In the genomic region with DNA sequence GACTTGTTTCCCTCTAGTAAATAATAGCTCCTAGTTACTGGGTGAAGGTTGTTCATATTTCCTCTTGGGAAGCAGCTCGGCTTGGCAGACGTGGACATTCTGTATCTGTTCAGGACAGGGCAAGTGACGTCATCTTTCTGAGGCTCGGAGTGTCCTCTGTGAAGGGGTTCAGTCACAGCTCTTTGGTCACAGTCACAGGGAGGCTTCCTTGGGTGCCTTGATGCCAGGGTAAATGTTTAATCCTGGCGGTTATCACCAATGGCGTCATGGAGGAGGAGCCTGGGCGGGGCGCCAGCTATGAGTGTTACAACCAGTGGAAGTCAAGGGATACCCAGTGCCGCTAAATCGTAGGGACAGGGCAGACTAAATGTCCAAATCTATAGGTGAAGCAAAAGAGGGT, we compare ENCODE assay signal across 11 mouse cellular contexts. TPM values are rescaled to one million over a fixed set of nuclear protein-coding genes. Genes with fewer than 3 reads are reported as not detected.
DNase-seq lines count a peak whose midpoint lies in the region; ATAC-seq and TF ChIP-seq lines count a peak whose summit lies in the region.
"Had no signal": no experiment of that assay in that cellular context is flagged by ENCODE, and none has a peak within 500 bp of the region (broad histone marks: within the 10 kb centered on the region; RNA-seq: fewer than 3 reads in every experiment).

No protein-coding gene starts in this region.

- no peak for ATAC-seq in hindbrain, embryonic 13.5 days (ENCODE audit: low FRiP score)
- ATAC-seq in forebrain, embryonic 15.5 days (replicated peaks), result no peak
- ATAC-seq: midbrain, embryonic 16.5 days had no signal

- H3K27ac ChIP-seq in gastrocnemius, adult 2 months, result no peak overlapping the region
- no peak overlapping the region for H3K27ac ChIP-seq in hindbrain, embryonic 13.5 days
- H3K27ac ChIP-seq in forebrain, embryonic 15.5 days (replicated peaks), result no peak overlapping the region
- H3K27ac ChIP-seq: heart, embryonic 13.5 days; limb, embryonic 12.5 days had no signal

- peaks cover 4% of the 10 kb centered on the region; the same call in 1 of the 2 replicates for H3K4me1 ChIP-seq in hindbrain, embryonic 13.5 days (replicated peaks)
- peaks cover 8% of the 10 kb centered on the region for H3K4me1 ChIP-seq in forebrain, embryonic 15.5 days

- WGBS in hindbrain, embryonic 13.5 days, result 91% methylated on average over 10 of the region's 10 CpGs
- WGBS in forebrain, embryonic 15.5 days, result 89% methylated on average over 10 of the region's 10 CpGs

- no peak overlapping the region for H3K4me3 ChIP-seq in gastrocnemius, adult 2 months
- no peak overlapping the region for H3K4me3 ChIP-seq in hindbrain, embryonic 13.5 days
- no peak overlapping the region for H3K4me3 ChIP-seq in forebrain, embryonic 15.5 days
- H3K4me3 ChIP-seq: heart, embryonic 13.5 days; limb, embryonic 12.5 days had no signal

- DNase-seq in gastrocnemius, adult 2 months, result peak; percentile 34
- no peak for DNase-seq in gastrocnemius, postnatal 10 days
- peak; percentile 24 for DNase-seq in adrenal gland, postnatal 25 days
- peak; percentile 28 to 37 for DNase-seq in kidney, postnatal 4 days
- DNase-seq in lung, postnatal 25 days (ENCODE audit: low spot score), result peak; percentile 21
- DNase-seq in left cerebral cortex, postnatal 10 days (ENCODE audit: extremely low spot score in 1 of 2, low spot score in 2 of 2), result no peak

- H3K27me3 ChIP-seq in hindbrain, embryonic 13.5 days, result no peaks in the 10 kb centered on the region
- no peaks in the 10 kb centered on the region for H3K27me3 ChIP-seq in forebrain, embryonic 15.5 days
- H3K27me3 ChIP-seq: heart, embryonic 13.5 days; limb, embryonic 12.5 days had no signal

- TF ChIP-seq CTCF in gastrocnemius, adult 2 months (IDR thresholded peaks at IDR 0.05), result no peak

- intact Hi-C loops in gastrocnemius, adult 2 months (cut with DNase I), result no loop called here
- intact Hi-C loops in left cerebral cortex, postnatal 10 days (cut with DNase I), result no loop called here

- H3K36me3 ChIP-seq in hindbrain, embryonic 13.5 days, result no peaks in the 10 kb centered on the region
- no peaks in the 10 kb centered on the region for H3K36me3 ChIP-seq in forebrain, embryonic 15.5 days
- H3K36me3 ChIP-seq: heart, embryonic 13.5 days; limb, embryonic 12.5 days had no signal

- H3K4me2 ChIP-seq in hindbrain, embryonic 13.5 days, result no peak overlapping the region
- no peak overlapping the region for H3K4me2 ChIP-seq in forebrain, embryonic 15.5 days (replicated peaks)
- H3K4me2 ChIP-seq: heart, embryonic 13.5 days; limb, embryonic 12.5 days had no signal

- no peaks in the 10 kb centered on the region for H3K9me3 ChIP-seq in hindbrain, embryonic 13.5 days
- H3K9me3 ChIP-seq in forebrain, embryonic 15.5 days, result no peaks in the 10 kb centered on the region
- H3K9me3 ChIP-seq: heart, embryonic 13.5 days; limb, embryonic 12.5 days had no signal

- no peak overlapping the region for H3K9ac ChIP-seq in hindbrain, embryonic 13.5 days
- no peak overlapping the region for H3K9ac ChIP-seq in forebrain, embryonic 15.5 days (replicated peaks)
- H3K9ac ChIP-seq: limb, embryonic 12.5 days had no signal

RNA-seq across cellular contexts. Expression of gene Med13l, which starts 56.3 kb away (rescaled TPM):
- 10 to 100 TPM; 21.5 to 28.3 TPM for total RNA-seq in gastrocnemius, adult 2 months (2021)
- total RNA-seq in gastrocnemius, postnatal 10 days (2021), result 10 to 100 TPM; 27.0 to 27.1 TPM
- total RNA-seq in adrenal gland, postnatal 25 days (2021), result 33.9 and 40.3 TPM in 2 replicates
- 10 to 100 TPM; 72.0 to 76.1 TPM for total RNA-seq in left cerebral cortex, postnatal 10 days (2021)
- polyA plus RNA-seq in hindbrain, embryonic 13.5 days (2015; fragmentation: Nextera tagmentation; extraction: Ambion mirVana), result 15.3 and 16.3 TPM in 2 replicates
- polyA plus RNA-seq in forebrain, embryonic 15.5 days (2015; fragmentation: Nextera tagmentation; extraction: Ambion mirVana), result 23.7 and 23.9 TPM in 2 replicates

Comparison
In these comparisons a context has a peak if more than half of its experiments do, and no peak if none do; other contexts are left out.
1. DNase-seq: peak in gastrocnemius, adult 2 months (single experiment), adrenal gland, postnatal 25 days (single experiment), kidney, postnatal 4 days (2 of 2) and lung, postnatal 25 days (single experiment); none in gastrocnemius, postnatal 10 days (single experiment) and left cerebral cortex, postnatal 10 days (0 of 2).